Mouse (Mus musculus): ENCODE measurements around the gene B4galt2.
A peak's percentile ranks its signal among the peaks of the same experiment; 100 is the strongest.

The B4galt2 gene

DNA sequence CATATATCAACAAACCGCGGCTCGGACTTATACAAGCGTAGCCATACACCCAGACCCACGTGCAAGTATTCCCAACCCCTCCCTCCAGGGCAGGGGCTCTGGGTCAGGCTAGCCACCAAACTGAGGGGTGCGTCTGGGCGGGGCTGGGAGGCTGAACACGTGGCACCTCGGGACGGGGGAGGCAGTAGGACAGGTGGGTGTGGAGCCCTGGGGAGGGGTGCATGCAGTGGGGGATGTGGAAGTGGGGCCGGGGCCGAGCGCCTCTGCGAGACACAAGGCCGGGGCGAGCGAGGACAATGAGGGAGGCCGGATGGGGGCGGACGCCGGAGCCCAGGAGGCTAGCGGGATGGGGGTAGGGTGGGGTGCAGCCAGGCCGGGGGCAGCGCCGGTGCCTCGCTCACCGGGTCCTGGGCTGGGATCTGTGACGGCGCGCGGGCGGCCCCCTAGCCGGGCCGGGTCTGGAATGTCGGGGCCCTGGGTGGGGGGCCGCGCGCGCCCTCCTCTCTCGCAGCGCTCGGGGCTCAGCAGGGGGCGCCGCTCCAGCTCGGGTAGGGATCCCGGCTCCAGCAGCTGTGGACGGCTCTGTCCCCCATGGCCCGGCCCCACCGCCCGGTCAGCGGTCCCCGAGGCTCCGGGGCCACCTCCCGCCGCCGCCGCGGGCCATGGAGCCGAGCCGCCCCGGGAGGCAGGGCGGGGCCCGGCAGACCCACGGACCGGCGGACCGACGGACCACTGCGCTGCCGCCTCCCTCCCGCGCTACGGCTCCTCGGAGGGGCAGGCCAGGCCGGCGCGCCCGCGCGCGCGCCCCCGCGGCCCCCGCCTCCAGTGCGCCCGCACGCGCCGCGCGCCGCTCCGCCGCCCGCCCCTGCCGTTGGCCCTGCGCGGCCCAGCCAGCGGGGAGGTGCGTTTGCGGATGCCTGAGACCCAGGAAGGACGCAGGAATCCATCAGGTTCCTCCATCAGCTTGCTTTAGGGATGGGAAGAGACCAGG lies at the start of gene B4galt2:
Gene B4galt2 (minus strand): TSS at position 787 of the 991 bp plus-strand sequence.
- no peak for DNase-seq

DNA sequence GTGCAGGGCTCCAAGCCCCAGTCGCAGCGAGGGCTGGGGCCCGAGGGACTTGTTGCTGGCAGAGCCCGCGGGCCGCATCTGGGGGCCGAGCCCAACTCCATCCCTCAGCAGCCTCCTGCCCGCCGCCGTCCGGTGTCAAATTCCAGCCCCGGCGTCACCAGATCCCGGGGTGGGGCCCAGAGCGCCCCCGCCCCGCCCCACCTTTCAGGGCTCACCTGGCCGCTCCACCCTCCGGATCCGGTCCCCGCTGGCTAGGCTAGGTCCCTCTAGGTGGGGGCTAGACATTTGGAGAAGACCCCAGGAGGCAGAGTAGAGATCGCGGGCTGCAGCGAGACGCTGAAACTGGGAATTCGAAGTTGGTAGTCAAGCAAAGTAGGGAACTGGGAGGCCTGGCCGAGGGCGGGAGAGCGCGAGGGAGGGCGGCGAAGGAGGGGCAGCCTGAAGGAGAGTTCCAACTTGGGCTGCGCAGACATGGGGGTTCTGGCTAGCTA lies 46.1 kb upstream of the B4galt2 start, which contains the start of gene Artn:
Gene Artn (minus strand): TSS at position 373 of the 491 bp plus-strand sequence.
- DNase-seq: no peak

DNA sequence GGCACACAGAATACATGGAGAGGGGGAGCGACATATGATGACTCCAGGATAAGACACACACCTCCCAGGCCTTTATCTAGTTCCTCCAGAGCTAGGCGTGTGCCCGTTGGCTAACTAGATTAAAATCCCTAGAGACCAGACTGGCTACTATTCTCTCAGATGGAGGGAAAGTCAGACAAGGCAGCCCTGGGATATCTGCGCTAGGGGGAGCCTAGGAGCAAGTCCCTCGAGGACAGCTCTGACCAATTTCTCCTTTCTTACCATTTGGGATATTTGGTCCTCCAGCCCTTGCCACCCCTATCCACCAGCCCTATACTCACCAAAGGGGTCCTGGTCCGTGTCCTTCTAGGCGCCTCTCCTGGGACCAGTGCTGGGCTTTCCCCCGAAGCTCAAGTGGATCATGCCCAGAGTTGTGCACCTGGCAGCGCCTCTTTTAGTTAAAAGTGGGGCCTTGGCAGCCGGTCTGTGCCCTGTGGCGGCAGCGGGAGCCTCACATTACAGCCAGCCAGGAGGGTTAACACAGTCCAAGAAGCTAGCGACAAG lies 45.5 kb upstream of the B4galt2 start:
- peak in 1 of 2 experiments; percentile 33 for DNase-seq

DNA sequence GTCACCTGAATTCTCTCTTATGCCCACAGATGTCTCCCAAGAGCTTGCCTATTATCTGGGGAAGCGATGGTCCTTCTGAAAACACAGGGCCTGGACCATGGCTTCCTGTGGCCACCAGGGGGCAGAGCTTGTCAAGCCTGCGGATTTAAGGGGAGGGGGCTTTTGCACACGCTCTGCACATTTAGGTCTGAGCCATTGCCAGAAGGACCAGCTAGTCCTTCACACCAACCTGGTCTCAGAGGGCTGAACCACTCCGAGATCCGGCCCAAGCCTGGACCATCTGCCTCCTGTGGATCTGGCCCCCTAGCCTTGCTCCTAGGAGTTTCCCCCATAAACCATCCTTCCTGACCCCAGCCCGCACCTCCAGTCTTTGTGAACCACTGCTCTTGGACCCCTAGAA lies 44.9 kb upstream of the B4galt2 start:
- peak in 1 of 2 experiments; percentile 20 for DNase-seq

DNA sequence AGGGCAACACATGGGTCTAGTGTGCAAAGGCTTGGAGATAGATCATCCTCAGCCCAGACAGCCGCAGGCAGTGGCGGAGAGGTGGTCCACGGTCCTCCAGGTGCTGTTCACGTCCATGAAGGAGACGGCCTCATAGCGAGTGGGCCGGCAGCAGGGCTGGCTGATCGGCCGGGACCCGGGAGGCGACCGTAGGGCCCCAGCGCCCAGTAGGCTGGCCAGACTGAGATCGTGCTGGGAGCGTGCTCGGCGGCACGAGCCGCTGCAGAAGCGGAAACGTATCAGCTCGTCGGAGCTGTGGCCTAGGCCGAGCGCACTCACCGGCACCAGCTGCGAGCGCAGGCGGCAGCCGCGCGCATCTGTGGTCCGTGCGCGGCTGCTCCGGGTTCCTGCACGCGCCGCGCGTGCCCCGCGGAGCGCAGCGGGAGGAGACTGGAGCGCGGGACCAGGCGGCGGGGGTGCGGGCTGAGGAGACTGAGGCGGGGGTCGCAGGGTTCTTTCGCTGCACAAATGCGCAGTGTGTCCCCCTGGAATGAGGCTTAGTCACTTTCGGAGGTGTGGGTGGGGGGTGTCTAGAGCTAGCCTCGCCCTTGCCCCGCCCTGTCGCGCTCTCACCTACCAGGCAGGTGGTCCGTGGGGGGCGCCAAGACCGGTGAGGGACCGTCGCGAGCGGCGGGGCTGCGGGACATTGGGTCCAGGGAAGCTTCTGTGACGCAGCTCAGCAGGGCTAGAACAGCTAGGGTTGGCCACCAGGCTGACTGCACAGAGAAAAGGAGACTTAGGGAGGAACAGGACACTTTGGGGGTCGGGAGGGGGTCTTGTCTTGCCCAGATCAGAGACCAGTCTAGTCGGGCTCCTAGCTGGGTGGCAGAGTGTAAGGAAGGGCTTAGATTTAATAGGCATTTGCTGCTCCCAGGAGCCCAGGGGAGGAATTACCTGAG lies 43.5 kb upstream of the B4galt2 start:
- DNase-seq: peak in 1 of 2 experiments; percentile 19

DNA sequence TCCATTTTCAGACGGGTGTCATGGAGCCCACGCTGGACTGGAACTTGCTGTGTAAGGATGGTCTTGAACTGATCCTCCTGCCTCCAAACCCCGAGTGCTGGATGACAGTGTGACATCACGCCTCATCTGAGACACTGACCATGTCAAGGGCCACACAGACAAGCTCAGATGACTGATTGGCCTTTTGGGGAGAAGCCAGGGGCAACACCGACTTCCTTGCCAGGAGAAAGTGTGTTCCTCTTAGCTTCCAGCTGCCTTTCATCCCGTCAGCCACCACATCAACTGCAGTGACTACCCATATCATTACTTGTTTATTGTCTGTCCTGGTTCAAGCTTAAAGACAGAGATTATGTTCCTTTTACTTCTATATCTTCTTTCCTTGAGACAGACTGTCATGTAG lies 41.6 kb upstream of the B4galt2 start:
- no peak for DNase-seq

DNA sequence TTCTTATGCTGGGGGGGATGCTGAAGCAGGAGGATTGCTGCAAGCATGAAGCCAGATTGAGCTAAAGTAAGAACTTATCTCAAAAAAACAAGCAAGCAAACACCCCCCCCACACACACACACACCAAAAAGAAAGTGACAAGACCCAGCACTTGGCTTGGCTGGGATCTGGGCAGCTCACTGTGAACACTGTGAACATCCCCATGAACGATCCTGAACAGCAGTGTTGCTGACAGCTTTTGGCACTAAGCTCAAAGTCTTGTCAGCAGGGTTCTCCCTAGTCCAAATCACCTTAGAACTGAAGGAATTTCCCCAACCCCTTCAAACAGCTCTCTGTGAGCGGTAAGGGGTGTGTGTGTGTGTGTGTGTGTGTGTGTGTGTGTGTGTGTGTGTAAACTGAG lies 40.2 kb upstream of the B4galt2 start:
- no peak for DNase-seq

DNA sequence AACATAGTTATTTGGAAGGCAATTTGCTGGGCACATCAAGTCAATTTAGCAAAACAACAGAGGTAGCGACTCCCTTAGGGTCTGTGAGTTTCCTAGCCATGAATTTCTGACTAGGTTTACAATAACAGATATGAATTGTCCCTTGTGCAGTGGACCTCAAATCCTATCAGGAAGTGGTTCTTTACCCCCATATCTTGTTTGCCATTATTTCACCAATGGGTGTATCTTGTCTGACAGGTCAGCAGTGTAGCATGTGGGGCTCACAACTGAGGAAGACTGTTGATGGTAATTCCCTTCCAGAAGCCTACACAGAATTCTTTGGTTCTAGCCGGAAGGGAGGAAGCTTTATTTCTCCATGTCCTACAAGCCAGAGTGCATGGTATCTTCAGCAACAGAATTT lies 38.1 kb upstream of the B4galt2 start:
- no peak for DNase-seq

DNA sequence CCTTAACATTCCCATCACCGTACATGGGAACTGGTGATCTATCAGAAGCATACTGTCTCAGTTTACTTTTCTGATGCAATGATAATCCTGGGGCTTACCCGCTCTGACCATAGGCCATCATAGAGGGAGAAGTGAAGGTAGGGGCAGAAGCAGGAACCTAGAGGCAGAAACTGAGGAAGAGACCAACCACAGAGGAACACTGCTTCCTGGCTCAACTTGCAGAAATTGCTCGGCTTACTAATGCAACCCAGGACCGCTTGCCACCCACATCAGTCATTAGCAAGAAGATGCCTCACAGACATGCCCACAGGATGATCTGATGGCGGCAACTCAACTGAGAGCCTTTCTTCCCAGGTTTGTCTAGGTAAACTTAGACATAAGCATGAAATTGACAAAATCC lies 35.5 kb upstream of the B4galt2 start:
- DNase-seq: no peak

DNA sequence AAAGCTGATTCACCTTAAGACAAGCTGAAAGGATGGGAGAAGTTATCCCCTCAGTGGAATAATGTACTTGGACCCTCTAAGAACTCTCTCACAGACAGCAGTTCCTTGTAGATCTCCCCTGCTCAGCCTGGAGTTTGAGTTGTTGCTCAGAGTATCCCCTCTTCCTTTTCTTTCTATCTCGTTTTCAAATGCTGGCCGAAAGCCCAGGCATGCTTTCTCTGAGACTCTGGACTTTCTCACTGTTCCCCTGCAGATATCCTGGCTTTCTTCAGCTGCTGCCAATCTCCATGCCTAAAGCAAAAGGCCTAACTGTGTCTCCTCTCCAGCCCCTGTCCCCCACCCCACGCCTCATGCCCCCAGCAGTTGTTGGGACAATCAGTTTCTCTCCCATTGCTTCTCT lies 35.0 kb upstream of the B4galt2 start:
- no peak for DNase-seq

DNA sequence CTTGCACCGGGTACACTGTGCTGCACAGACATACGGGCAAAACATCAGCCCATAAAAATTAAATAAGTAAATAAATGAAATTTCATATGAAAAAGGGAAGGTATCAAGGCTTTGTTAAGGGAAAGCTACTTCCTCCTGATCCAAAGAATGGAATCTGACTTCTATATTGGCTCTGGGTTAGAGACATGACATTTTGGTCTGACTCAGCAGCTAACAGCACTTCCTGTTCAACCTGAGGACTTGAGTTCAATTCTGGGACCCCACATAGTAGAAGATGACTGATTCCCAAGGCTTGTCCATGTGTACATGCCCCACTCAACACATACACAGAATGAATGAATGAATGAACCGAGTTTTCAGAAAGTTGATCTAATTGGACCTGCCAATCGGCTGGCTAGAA lies 34.6 kb upstream of the B4galt2 start:
- no peak for DNase-seq

DNA sequence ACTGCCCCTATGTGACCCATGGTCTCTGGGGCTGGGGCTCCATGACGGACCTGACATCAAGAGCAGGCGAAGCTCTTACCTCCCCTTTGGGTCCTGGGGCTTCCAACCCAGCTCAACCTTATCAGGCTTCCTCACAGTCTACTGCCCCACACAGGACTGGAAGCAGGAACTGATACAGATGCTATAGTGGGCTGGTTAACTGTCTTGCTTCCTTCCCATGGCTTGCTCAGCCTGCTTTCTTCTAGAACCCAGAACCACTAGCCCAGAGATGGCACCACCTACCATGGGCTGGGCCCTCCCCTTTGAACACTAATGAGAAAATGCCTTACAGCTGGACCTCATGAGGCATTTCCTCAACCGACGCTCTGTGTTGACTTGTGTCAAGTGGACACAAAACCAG lies 34.1 kb upstream of the B4galt2 start:
- no peak for DNase-seq

DNA sequence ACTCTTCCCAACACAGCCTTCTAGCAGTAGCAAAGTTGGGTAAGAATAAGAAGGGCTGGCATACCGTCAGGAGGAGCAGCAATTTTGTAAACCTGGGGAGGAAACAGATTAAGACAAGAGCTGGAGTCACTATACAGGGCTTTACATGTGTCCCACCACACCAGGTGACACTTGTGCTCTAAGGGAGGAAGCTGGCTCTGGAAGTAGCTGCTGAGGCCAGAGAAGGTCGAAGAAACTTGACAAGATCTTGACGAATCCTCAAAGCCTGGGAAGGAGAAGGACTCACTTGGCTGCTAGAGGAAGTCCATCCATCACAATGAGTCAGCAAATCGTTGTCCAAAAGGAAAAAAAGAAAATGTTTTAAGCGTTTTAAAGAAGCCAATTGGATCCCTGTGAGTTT lies 33.1 kb upstream of the B4galt2 start:
- no peak for DNase-seq

DNA sequence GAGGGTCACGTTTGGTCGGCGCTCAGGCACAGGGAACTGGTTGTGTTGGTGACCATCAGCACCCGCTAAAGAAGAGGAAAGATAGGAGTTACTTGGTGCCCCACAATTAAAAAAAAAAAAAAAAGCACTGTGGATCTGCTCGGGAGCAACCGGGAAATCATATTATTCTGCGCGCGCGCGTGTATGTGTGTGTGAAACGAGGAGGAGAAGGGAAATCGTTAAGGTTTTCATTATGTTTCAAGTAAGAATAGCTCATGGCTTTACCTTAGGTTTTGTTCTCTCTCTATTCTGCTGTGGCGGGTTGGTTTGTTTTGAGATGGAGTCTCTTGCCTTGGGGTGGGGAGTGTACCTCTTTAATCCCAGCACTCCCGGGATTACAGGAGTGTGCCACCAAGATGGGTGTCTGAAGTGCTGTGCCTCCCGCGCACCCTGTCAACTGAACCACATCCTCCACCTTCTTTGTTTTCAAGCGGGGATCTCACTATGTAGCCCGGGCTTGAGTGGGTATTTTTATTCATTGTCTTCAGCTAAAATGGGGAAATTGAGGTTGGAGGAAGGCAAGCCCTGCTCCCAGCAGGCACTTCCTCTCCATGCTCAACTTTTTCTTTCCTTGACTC lies 32.3 kb upstream of the B4galt2 start:
- DNase-seq: no peak

DNA sequence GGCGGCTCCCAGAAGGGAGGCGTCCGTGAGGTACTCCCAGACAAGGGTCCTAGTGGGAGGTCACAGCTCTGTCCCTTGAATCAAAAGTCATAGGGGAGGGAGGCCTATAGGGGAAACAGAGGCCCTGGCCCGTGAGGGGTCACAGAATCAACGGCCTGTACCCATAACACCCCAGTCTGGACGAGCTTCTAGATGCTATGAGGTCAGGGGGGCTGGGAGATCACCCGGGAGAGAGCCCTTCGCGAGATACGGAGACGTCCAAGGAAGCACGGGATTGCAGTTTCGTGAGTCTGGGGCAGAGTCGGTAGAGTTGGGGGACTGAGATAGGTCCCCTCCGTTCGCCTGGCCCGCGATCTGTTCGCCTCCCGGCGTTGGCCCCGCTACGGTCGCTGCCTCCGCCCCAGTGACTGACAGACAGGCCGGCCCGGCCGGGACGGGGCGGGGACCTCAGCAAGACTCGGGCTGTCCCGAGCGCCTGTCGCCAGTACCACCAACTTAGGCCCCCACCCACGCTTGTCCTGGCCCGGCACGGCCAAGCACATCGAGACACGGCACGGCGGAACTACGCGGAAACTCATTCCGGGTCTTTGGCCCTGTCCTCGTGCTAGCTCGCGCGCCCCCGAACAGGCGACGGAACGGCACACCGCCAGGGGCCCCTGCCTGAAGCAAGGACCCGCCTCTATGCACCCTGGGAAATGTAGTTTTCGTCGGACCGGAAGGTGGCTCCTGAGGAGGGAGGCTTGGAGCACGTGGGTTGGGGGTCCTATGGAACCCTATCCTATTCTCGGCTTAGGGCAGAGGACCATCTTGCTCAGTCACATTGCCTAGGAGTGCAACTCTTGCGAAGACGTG lies 31.5 kb upstream of the B4galt2 start, which contains the start of gene Ipo13:
Gene Ipo13 (minus strand): TSS at position 409 of the 852 bp plus-strand sequence.
- peak; percentile 81 to 93 for DNase-seq

DNA sequence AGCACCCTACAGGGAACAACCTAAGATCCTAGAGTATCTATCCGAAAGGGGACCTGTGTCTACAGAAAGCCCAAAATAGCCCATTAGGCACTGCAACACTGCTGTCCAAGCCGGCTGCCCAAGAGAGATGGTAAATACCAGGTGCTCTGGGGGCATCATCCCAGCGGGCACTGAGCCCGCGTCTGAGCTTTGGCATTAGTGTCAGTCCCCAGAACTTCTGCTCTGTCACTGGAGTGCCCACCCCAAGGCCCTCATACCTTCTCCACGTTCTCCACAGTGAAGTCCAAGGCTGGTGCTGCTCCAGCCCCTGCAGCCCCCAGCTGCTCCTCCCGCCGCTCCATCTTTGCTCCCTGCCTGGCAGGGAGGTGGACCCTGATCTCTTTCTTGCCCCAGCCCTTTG lies 30.7 kb upstream of the B4galt2 start:
- no peak for DNase-seq

DNA sequence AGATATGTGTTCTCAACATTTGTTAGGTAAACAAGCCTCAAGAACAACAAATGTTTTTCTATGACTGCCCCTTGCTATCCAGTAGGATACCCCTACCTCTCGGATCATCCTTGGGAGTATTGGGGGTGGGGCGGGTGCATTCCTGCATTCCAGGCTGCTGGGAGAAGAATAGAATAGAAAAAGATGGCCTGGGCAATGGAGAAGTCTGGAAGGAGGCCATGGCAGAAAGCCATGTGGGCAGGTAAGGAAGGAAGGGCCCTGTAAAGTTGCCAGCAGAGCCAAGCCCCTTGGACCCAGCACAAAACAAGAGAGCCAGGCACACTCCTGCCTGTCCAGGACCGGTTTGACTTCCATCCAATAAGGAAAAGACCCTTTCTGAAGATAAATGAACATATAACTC lies 30.1 kb upstream of the B4galt2 start:
- DNase-seq: no peak

DNA sequence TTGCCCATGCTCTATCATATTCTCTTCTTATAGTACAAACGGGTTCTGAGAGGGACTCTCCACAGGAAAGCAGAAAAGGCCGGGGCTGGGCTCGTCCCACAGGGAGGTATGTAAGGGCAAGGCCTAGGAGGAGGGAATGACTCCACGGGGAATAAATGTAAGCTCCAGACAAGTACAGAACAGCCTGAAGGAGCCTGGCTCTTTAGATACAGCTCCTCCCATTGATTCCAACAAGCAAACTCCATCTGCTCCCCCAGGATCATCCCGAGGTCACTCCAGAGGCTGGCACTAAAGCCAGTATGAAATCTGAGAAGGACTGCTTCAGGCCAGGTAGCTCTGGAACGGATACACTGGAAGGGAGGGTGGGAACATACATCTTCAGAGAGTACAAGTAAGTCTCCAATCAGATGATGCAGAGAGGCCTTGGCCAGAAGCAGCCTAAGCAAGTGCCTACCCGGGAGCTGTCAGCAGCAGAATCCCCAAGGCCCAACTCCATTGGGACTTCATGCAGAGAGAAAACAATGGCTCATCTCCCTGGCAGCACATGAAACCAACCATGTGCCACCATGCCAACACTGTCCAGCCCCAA lies 29.5 kb upstream of the B4galt2 start:
- no peak for DNase-seq

DNA sequence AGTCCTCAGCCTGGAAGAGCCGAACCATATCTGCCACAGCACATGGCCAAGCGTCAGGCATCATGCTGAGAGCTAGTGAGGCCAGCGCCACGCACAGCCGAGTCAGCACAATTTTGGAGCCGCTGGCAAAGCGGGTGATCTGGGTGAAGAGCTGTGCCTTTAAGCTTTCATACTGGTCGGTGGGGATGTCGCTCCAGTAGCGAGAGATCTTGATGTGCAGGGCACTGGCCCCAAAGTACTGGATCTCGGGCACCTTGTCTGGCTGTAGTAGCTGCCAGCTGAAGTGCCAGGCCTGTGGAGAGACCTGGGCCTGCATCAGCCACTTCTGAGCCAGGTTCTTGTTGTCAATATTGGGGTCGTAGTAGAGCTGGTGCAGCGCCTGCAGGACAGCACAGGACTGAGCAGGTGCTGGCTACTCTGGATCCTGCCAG lies 28.9 kb upstream of the B4galt2 start:
- no peak for DNase-seq

DNA sequence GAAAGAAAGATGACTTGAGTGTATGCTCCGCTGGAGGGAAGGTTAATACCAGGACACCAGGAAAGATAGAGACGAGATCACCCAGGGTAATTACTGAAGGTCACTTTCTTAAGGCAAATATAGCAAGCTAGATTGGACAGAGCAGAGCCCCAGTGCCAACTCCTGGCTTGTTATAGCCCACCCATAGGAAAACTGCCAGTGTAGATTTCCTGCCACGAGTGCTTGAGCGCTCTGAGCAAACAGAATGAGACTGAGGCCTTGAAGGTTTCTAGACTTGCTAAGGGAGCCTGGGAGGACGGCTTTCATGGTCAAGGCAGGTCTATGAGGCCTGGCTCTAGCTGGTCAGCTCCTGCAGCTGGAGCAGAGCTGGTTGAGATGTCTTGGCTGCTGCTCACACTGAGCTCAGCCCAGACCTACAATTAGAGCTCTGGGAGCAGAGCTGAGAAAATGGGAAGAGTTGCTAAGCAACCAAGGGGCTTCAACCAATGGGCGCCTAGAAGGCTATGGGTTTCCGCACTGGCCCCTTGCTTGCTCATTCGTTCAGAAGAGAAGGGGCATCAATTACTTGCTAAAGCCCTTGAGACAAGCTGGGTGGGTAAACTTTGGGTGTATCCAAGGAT lies 25.7 kb upstream of the B4galt2 start:
- DNase-seq: no peak
